Mouse (Mus musculus): ENCODE results near the gene Slc43a1. TPM values are rescaled to one million over a fixed set of nuclear protein-coding genes. Genes with fewer than 3 reads are reported as not detected.

Slc43a1 gene
- polyA plus RNA-seq, 1 experiment, result 195 TPM

GRCm38 (mm10) chr2:84837817-84838592 is 645 bp upstream of the Slc43a1 start:
- Histone ChIP-seq H3K4me3 (replicated peaks; ENCODE audit: control insufficient read depth, low read depth, low read length) (peak overlapping the region; percentile 19), H3K4me1 (ENCODE audit: control insufficient read depth, insufficient read depth, low read length) (no peaks in the 10 kb centered on the region; the same call in 1 of the 2 replicates), H3K27ac (ENCODE audit: control insufficient read depth, insufficient read depth, low read depth, low read length, poor library complexity) (no peak overlapping the region)
- no peak for TF ChIP-seq CTCF (IDR thresholded peaks at IDR 0.05; ENCODE audit: control insufficient read depth, insufficient read depth, low read length)
- no peak for TF ChIP-seq POLR2A (IDR thresholded peaks at IDR 0.05; ENCODE audit: borderline replicate concordance, control insufficient read depth, low read depth, low read length)
- 23% methylated on average over 9 of the region's 9 CpGs for WGBS

- Histone ChIP-seq H3K27ac (ENCODE audit: control insufficient read depth, insufficient read depth, low read depth, low read length, poor library complexity) (peak overlapping the region; percentile 74), H3K4me1 (ENCODE audit: control insufficient read depth, insufficient read depth, low read length) (no peaks in the 10 kb centered on the region; the same call in 1 of the 2 replicates), H3K4me3 (replicated peaks; ENCODE audit: control insufficient read depth, low read depth, low read length) (peak overlapping the region; percentile 68)
- TF ChIP-seq CTCF (IDR thresholded peaks at IDR 0.05; ENCODE audit: control insufficient read depth, insufficient read depth, low read length) (no peak), POLR2A (IDR thresholded peaks at IDR 0.05; ENCODE audit: borderline replicate concordance, control insufficient read depth, low read depth, low read length) (peak; percentile 86)
- under 1% methylated on average over 47 of the region's 47 CpGs for WGBS
Observed at GRCm38 (mm10) chr2:84838993-84839980, 637 bp downstream of the Slc43a1 start.

GRCm38 (mm10) chr2:84840016-84840747 is 1.5 kb downstream of the Slc43a1 start:
- H3K4me1 ChIP-seq (ENCODE audit: control insufficient read depth, insufficient read depth, low read length), result no peaks in the 10 kb centered on the region; the same call in 1 of the 2 replicates
- H3K27ac ChIP-seq (ENCODE audit: control insufficient read depth, insufficient read depth, low read depth, low read length, poor library complexity), result peak overlapping the region; percentile 74
- peak overlapping the region; percentile 68 for H3K4me3 ChIP-seq (replicated peaks; ENCODE audit: control insufficient read depth, low read depth, low read length)
- under 1% methylated on average over 54 of the region's 54 CpGs for WGBS
- TF ChIP-seq POLR2A (IDR thresholded peaks at IDR 0.05; ENCODE audit: borderline replicate concordance, control insufficient read depth, low read depth, low read length) (peak; percentile 86; the same call in 1 of the 2 replicates), CTCF (IDR thresholded peaks at IDR 0.05; ENCODE audit: control insufficient read depth, insufficient read depth, low read length) (no peak)

GRCm38 (mm10) chr2:84840748-84841563 is 2.3 kb downstream of the Slc43a1 start:
- Histone ChIP-seq H3K27ac (ENCODE audit: control insufficient read depth, insufficient read depth, low read depth, low read length, poor library complexity) (peak overlapping the region; percentile 74), H3K4me1 (ENCODE audit: control insufficient read depth, insufficient read depth, low read length) (no peaks in the 10 kb centered on the region; the same call in 1 of the 2 replicates)

GRCm38 (mm10) chr2:84841905-84842304 is 3.3 kb downstream of the Slc43a1 start:
- Histone ChIP-seq H3K27ac (ENCODE audit: control insufficient read depth, insufficient read depth, low read depth, low read length, poor library complexity) (peak overlapping the region; percentile 66), H3K4me1 (ENCODE audit: control insufficient read depth, insufficient read depth, low read length) (no peaks in the 10 kb centered on the region; the same call in 1 of the 2 replicates), H3K4me3 (replicated peaks; ENCODE audit: control insufficient read depth, low read depth, low read length) (peak overlapping the region; percentile 71)
- TF ChIP-seq POLR2A (IDR thresholded peaks at IDR 0.05; ENCODE audit: borderline replicate concordance, control insufficient read depth, low read depth, low read length), result peak; percentile 68; the same call in 1 of the 2 replicates
- no peak for TF ChIP-seq CTCF (IDR thresholded peaks at IDR 0.05; ENCODE audit: control insufficient read depth, insufficient read depth, low read length)

More at GRCm38 (mm10) chr2:84840748-84841563, 2.3 kb downstream of the Slc43a1 start:
- 6% methylated on average over 17 of the region's 17 CpGs for WGBS
- TF ChIP-seq POLR2A (IDR thresholded peaks at IDR 0.05; ENCODE audit: borderline replicate concordance, control insufficient read depth, low read depth, low read length) (no peak), CTCF (IDR thresholded peaks at IDR 0.05; ENCODE audit: control insufficient read depth, insufficient read depth, low read length) (no peak)
- peak overlapping the region; percentile 68 for H3K4me3 ChIP-seq (replicated peaks; ENCODE audit: control insufficient read depth, low read depth, low read length)

- 60% methylated on average over 6 of the region's 6 CpGs for WGBS
- Histone ChIP-seq H3K4me1 (ENCODE audit: control insufficient read depth, insufficient read depth, low read length) (no peaks in the 10 kb centered on the region), H3K4me3 (replicated peaks; ENCODE audit: control insufficient read depth, low read depth, low read length) (peak overlapping the region; percentile 59), H3K27ac (ENCODE audit: control insufficient read depth, insufficient read depth, low read depth, low read length, poor library complexity) (no peak overlapping the region)
- no peak for TF ChIP-seq CTCF (IDR thresholded peaks at IDR 0.05; ENCODE audit: control insufficient read depth, insufficient read depth, low read length)
- no peak for TF ChIP-seq POLR2A (IDR thresholded peaks at IDR 0.05; ENCODE audit: borderline replicate concordance, control insufficient read depth, low read depth, low read length)
Observed at GRCm38 (mm10) chr2:84843654-84844053, 5.0 kb downstream of the Slc43a1 start.

- Histone ChIP-seq H3K4me3 (replicated peaks; ENCODE audit: control insufficient read depth, low read depth, low read length) (no peak overlapping the region), H3K4me1 (ENCODE audit: control insufficient read depth, insufficient read depth, low read length) (no peaks in the 10 kb centered on the region), H3K27ac (ENCODE audit: control insufficient read depth, insufficient read depth, low read depth, low read length, poor library complexity) (no peak overlapping the region)
- TF ChIP-seq CTCF (IDR thresholded peaks at IDR 0.05; ENCODE audit: control insufficient read depth, insufficient read depth, low read length), result no peak
- TF ChIP-seq POLR2A (IDR thresholded peaks at IDR 0.05; ENCODE audit: borderline replicate concordance, control insufficient read depth, low read depth, low read length), result no peak
- 15% methylated on average over 1 of the region's 1 CpGs for WGBS
Observed at GRCm38 (mm10) chr2:84845226-84845625, 6.6 kb downstream of the Slc43a1 start.
